Mouse (Mus musculus) cerebellum, adult 11-12 months (tissue): Measurements from ENCODE around the gene Gm21905.

ENCODE experiments used
- DNase-seq: peaks from one replicate; pipeline ENCODE4 v3.0.0; 2022

Gm21905 gene

GRCm38 (mm10) chr5:67946321-67946720 is at the start of gene Gm21905:
Gm21905 (minus strand) TSS chr5:67946421.
- no peak for DNase-seq

GRCm38 (mm10) chr5:67990426-67990825 is 44.2 kb upstream of the Gm21905 start:
- DNase-seq = no peak

GRCm38 (mm10) chr5:67981946-67982526 is 35.8 kb upstream of the Gm21905 start:
- DNase-seq = no peak

- DNase-seq = no peak
Observed at GRCm38 (mm10) chr5:67969536-67969935, 23.3 kb upstream of the Gm21905 start.

GRCm38 (mm10) chr5:67961708-67962629 is 15.7 kb upstream of the Gm21905 start:
- no peak for DNase-seq

- no peak for DNase-seq
Observed at GRCm38 (mm10) chr5:67955486-67955885, 9.3 kb upstream of the Gm21905 start.

GRCm38 (mm10) chr5:67954097-67954496 is 7.9 kb upstream of the Gm21905 start:
- no peak for DNase-seq

GRCm38 (mm10) chr5:67948074-67948473 is 1.9 kb upstream of the Gm21905 start:
- no peak for DNase-seq

- DNase-seq = no peak
Observed at GRCm38 (mm10) chr5:67947006-67947405, 785 bp upstream of the Gm21905 start.

- no peak for DNase-seq
Observed at GRCm38 (mm10) chr5:67944074-67944785, 2.0 kb downstream of the Gm21905 start.

- DNase-seq = no peak
Observed at GRCm38 (mm10) chr5:67943199-67943598, 3.0 kb downstream of the Gm21905 start.

- DNase-seq = no peak
Observed at GRCm38 (mm10) chr5:67941369-67941768, 4.9 kb downstream of the Gm21905 start, which contains the start of gene Gm5108. Gm5108 (plus strand) TSS chr5:67941669.

- no peak for DNase-seq
Observed at GRCm38 (mm10) chr5:67931623-67932022, 14.6 kb downstream of the Gm21905 start.

- DNase-seq = no peak
Observed at GRCm38 (mm10) chr5:67930584-67930983, 15.6 kb downstream of the Gm21905 start.

- no peak for DNase-seq
Observed at GRCm38 (mm10) chr5:67904555-67904954, 41.7 kb downstream of the Gm21905 start.

- no peak for DNase-seq
Observed at GRCm38 (mm10) chr5:67898921-67899320, 47.3 kb downstream of the Gm21905 start.

GRCm38 (mm10) chr5:67884422-67885210 is 61.6 kb downstream of the Gm21905 start:
- no peak for DNase-seq

- no peak for DNase-seq
Observed at GRCm38 (mm10) chr5:67883564-67884171, 62.6 kb downstream of the Gm21905 start.
